Mouse (Mus musculus): Measurements from ENCODE around the gene Mog. TPM values are rescaled to one million over a fixed set of nuclear protein-coding genes. Genes with fewer than 3 reads are reported as not detected.

Mog gene
- 0.13 TPM in 1 of 2 replicates, not detected in the other for polyA plus RNA-seq (2012; ENCODE audit: low replicate concordance)

GRCm38 (mm10) chr17:37022628-37023576 is at the start of gene Mog:
Gene Mog (minus strand): TSS chr17:37023398.

DNA sequence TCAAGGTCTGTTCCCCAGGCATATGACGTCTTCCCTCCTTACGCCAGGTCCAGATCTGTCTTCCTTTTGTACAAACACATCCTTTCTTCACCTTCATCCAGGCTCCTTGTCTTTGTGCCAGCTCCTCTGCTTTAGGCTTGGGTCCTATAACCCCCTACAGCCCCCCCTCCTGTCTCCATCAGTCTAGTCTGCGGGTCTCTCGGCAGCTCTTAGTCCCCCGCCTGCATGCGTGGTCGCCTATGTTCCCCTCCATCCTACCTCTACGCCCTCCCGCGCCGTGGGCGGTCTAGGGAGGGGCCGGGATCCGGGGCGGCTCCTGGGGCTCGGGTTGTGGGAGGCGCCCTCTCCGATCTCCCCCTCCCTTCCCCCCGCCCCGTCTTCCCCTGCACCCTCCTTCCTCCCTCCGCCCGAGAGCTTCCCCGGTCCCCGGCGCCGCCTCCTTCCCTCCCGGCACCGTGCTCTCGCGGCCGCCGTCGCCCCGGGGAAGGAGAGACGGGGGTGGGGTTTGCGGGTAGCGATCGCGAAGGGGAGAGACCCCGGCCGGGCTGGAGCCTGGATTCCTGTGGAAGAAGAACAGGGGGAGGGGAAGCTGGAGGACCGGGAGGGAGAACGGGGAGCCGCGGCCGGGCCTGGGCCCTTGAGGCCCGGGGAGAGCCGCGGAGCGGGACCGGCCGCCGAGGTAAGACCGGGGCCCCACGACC is 22.6 kb upstream of the Mog start, which contains the start of gene Gabbr1:
Gene Gabbr1 (plus strand): TSS at position 356 of the 701 bp plus-strand sequence.

GRCm38 (mm10) chr17:37000863-37001262 is 22.3 kb downstream of the Mog start, which contains the start of gene Zfp57:
Gene Zfp57 (plus strand): TSS chr17:37001163.

DNA sequence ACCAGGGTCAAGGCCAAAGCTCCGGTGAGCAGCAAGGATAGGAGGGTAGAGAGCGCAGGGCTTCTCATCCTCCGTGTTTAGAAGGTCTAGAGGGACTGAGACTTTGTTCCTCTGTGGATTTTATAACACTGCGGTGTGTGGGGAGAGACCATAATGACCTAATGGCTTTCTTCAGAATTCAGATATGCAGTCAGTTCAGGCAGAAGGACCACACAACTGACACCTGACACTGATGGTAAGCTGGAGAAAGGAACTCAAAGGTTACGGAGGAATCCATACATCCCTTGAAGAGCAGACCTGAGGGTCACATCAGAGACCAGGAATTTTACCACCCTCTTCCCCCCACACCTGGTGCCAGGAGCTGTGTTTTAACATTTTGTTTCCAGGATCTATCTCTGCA is 33.8 kb downstream of the Mog start, which contains the start of gene H2-M5:
Gene H2-M5 (minus strand): TSS at position 101 of the 400 bp plus-strand sequence.

DNA sequence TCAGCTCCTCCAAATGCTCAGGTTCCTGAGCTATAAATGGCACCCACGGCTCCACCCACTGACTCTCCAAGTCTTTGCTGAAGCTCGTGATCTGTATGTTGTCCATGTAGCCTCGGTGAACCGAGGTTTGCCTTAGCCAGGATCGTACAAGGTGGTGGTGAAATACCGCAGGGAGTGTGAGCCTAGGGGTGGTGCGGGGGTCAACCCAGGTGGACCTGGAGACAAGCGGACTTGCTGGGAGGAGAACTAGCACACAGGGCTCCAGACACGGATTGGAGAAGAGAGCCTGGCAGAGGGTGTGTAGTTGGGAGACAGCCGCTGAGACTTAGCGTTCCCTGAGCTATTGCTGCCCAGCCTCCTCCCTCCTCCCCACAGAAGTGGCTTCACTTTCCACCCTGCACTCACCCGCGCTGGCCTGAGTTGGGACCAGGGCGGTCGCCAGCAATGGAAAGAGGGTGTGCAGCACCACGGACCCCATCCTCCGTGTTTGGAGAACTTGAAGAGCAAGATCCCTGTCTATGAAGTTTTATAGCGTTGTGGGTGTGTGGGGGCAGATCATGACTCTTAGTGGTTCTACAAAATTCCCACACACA is 41.9 kb downstream of the Mog start, which contains the start of gene 2410137M14Rik:
Gene 2410137M14Rik (minus strand): TSS at position 17 of the 593 bp plus-strand sequence.

Other genes with a start within 250 kb of the Mog start
- gene H2-M10.6, start 211.2 kb downstream of the Mog start, polyA plus RNA-seq (2012; ENCODE audit: low replicate concordance) = not detected in 2 replicates
- 92.3 and 95.8 TPM in 2 replicates for gene Trim26, start 186.3 kb downstream of the Mog start, polyA plus RNA-seq (2012; ENCODE audit: low replicate concordance)
- 0.07 TPM in 1 of 2 replicates, not detected in the other for gene Trim15, start 156.2 kb downstream of the Mog start, polyA plus RNA-seq (2012; ENCODE audit: low replicate concordance)
- gene Trim10, start 153.8 kb downstream of the Mog start, polyA plus RNA-seq (2012; ENCODE audit: low replicate concordance) = 0.62 and 28.4 TPM in 2 replicates
- gene Trim40, start 133.3 kb downstream of the Mog start, polyA plus RNA-seq (2012; ENCODE audit: low replicate concordance) = not detected in 2 replicates
- gene Trim31, start 125.3 kb downstream of the Mog start, polyA plus RNA-seq (2012; ENCODE audit: low replicate concordance) = not detected in 2 replicates
- gene Rnf39, start 80.5 kb downstream of the Mog start, polyA plus RNA-seq (2012; ENCODE audit: low replicate concordance) = 0.12 and 0.76 TPM in 2 replicates
- 69.5 and 387 TPM in 2 replicates for gene Ppp1r11, start 71.7 kb downstream of the Mog start, polyA plus RNA-seq (2012; ENCODE audit: low replicate concordance)
- 3.8 and 12.0 TPM in 2 replicates for gene Znrd1, start 64.8 kb downstream of the Mog start, polyA plus RNA-seq (2012; ENCODE audit: low replicate concordance)
- gene Znrd1as, start 64.8 kb downstream of the Mog start, polyA plus RNA-seq (2012; ENCODE audit: low replicate concordance) = 0.94 TPM in 1 of 2 replicates, not detected in the other
- gene 2410137M14Rik, start 42.2 kb downstream of the Mog start, polyA plus RNA-seq (2012; ENCODE audit: low replicate concordance) = not detected in 2 replicates
- 0.10 and 0.42 TPM in 2 replicates for gene H2-M5, start 33.9 kb downstream of the Mog start, polyA plus RNA-seq (2012; ENCODE audit: low replicate concordance)
- 0.12 and 0.34 TPM in 2 replicates for gene Zfp57, start 22.2 kb downstream of the Mog start, polyA plus RNA-seq (2012; ENCODE audit: low replicate concordance)
- gene Gabbr1, start 22.6 kb upstream of the Mog start, polyA plus RNA-seq (2012; ENCODE audit: low replicate concordance) = 52.6 and 251 TPM in 2 replicates
- not detected in 2 replicates for gene Olfr90, start 65.1 kb upstream of the Mog start, polyA plus RNA-seq (2012; ENCODE audit: low replicate concordance)
- gene Olfr91, start 74.9 kb upstream of the Mog start, polyA plus RNA-seq (2012; ENCODE audit: low replicate concordance) = not detected in 2 replicates
- not detected in 2 replicates for gene Olfr92, start 96.7 kb upstream of the Mog start, polyA plus RNA-seq (2012; ENCODE audit: low replicate concordance)
- not detected in 2 replicates for gene Olfr93, start 138.1 kb upstream of the Mog start, polyA plus RNA-seq (2012; ENCODE audit: low replicate concordance)
- gene Ubd, start 170.5 kb upstream of the Mog start, polyA plus RNA-seq (2012; ENCODE audit: low replicate concordance) = 0.36 and 0.56 TPM in 2 replicates
- not detected in 2 replicates for gene Olfr94, start 177.6 kb upstream of the Mog start, polyA plus RNA-seq (2012; ENCODE audit: low replicate concordance)
- not detected in 2 replicates for gene Olfr95, start 189.7 kb upstream of the Mog start, polyA plus RNA-seq (2012; ENCODE audit: low replicate concordance)
- gene Olfr96, start 196.7 kb upstream of the Mog start, polyA plus RNA-seq (2012; ENCODE audit: low replicate concordance) = not detected in 2 replicates
- not detected in 2 replicates for gene Olfr97, start 213.9 kb upstream of the Mog start, polyA plus RNA-seq (2012; ENCODE audit: low replicate concordance)
- gene Olfr98, start 240.4 kb upstream of the Mog start, polyA plus RNA-seq (2012; ENCODE audit: low replicate concordance) = not detected in 2 replicates
- 2.8 and 9.9 TPM in 2 replicates for gene H2-M3, start 246.8 kb upstream of the Mog start, polyA plus RNA-seq (2012; ENCODE audit: low replicate concordance)